Mouse (Mus musculus) hindbrain, embryonic 14.5 days (tissue): ENCODE measurements around the gene Ankrd13d. TPM values are rescaled to one million over a fixed set of nuclear protein-coding genes. Genes with fewer than 3 reads are reported as not detected.

Source experiments
- ATAC-seq: fragments of 200-750 bp; cut with Nextera tagmentation; 2 replicates; pipeline ENCODE4 v1.8.0; 2017; ENCODE audit warnings: moderate number of reproducible peaks, mild to moderate bottlenecking, moderate TSS enrichment, moderate library complexity; ENCODE audit not compliant: low FRiP score
- DNase-seq: peaks from one replicate; pipeline ENCODE4 v3.0.0-alpha.2; 2015; ENCODE audit warnings: low spot score
- H3K27ac ChIP-seq: fragments of 300-500 bp; sonication (generic); 2 replicates; pipeline ENCODE4 v1.5.1; 2014; ENCODE audit warnings: mild to moderate bottlenecking, moderate library complexity
- H3K27me3 ChIP-seq: fragments of 300-500 bp; sonication (generic); 2 replicates; pipeline ENCODE4 v1.6.1; 2014; ENCODE audit warnings: mild to moderate bottlenecking, low read length, mixed read lengths; ENCODE audit not compliant: control insufficient read depth, insufficient read depth
- H3K36me3 ChIP-seq: fragments of 300-500 bp; sonication (generic); replicated peaks from 2 replicates; pipeline ENCODE4 v1.6.1; 2014; ENCODE audit not compliant: control insufficient read depth, insufficient read depth
- H3K4me1 ChIP-seq: fragments of 300-500 bp; sonication (generic); replicated peaks from 2 replicates; pipeline ENCODE4 v1.6.1; 2014; ENCODE audit warnings: antibody characterized with exemption, low read length, mixed read lengths; ENCODE audit not compliant: control insufficient read depth, insufficient read depth
- H3K4me2 ChIP-seq: fragments of 300-500 bp; sonication (generic); replicated peaks from 2 replicates; pipeline ENCODE4 v1.6.1; 2014; ENCODE audit warnings: mild to moderate bottlenecking, moderate library complexity
- H3K4me3 ChIP-seq: fragments of 300-500 bp; sonication (generic); replicated peaks from 2 replicates; pipeline ENCODE4 v1.5.1; 2014; ENCODE audit warnings: mild to moderate bottlenecking, low read length
- H3K9ac ChIP-seq: fragments of 300-500 bp; sonication (generic); 2 replicates; pipeline ENCODE4 v1.6.1; 2014
- H3K9me3 ChIP-seq: fragments of 300-500 bp; sonication (generic); 2 replicates; pipeline ENCODE4 v1.6.1; 2016; ENCODE audit warnings: low read length; ENCODE audit not compliant: control insufficient read depth
- WGBS: fragments of 180-500 bp; shearing (Covaris S2); extraction: QIAGEN DNeasy Blood & Tissue Kit; methylation state at CpG from one replicate; pipeline ENCODE4 v1.1.7; 2014; 5-methylcytosine and 5-hydroxymethylcytosine counted together
- polyA plus RNA-seq: library from polyadenylated mRNA; unstranded; fragments of >200 nt; fragmentation: Nextera tagmentation; extraction: Ambion mirVana; gene quantifications from 2 replicates; pipeline ENCODE4 v1.2.1, GENCODE M21; 2014

Ankrd13d gene
- polyA plus RNA-seq, 1 experiment from 2014 or later: 50.7 TPM

GRCm38 (mm10) chr19:4270972-4271371 is 12.0 kb downstream of the Ankrd13d start:
- Histone ChIP-seq H3K9me3 (peaks cover 2% of the 10 kb centered on the region; the same call in 1 of the 2 replicates), H3K36me3 (peaks cover 35% of the 10 kb centered on the region), H3K4me1 (peaks cover 3% of the 10 kb centered on the region; the same call in 1 of the 2 replicates), H3K4me3 (no peak overlapping the region), H3K4me2 (no peak overlapping the region), H3K27me3 (peaks cover 28% of the 10 kb centered on the region), H3K27ac (no peak overlapping the region), H3K9ac (no peak overlapping the region)
- DNase-seq (no peak), ATAC-seq (no peak)
- WGBS: 94% methylated on average over 11 of the region's 11 CpGs

GRCm38 (mm10) chr19:4270187-4270586 is 12.8 kb downstream of the Ankrd13d start:
- Histone ChIP-seq H3K4me3 (no peak overlapping the region), H3K9me3 (no peaks in the 10 kb centered on the region), H3K4me1 (peaks cover 3% of the 10 kb centered on the region; the same call in 1 of the 2 replicates), H3K36me3 (peaks cover 35% of the 10 kb centered on the region), H3K27ac (no peak overlapping the region), H3K9ac (no peak overlapping the region), H3K4me2 (no peak overlapping the region), H3K27me3 (peaks cover 28% of the 10 kb centered on the region)
- WGBS: 70% methylated on average over 6 of the region's 6 CpGs
- ATAC-seq: no peak
- no peak for DNase-seq

DNA sequence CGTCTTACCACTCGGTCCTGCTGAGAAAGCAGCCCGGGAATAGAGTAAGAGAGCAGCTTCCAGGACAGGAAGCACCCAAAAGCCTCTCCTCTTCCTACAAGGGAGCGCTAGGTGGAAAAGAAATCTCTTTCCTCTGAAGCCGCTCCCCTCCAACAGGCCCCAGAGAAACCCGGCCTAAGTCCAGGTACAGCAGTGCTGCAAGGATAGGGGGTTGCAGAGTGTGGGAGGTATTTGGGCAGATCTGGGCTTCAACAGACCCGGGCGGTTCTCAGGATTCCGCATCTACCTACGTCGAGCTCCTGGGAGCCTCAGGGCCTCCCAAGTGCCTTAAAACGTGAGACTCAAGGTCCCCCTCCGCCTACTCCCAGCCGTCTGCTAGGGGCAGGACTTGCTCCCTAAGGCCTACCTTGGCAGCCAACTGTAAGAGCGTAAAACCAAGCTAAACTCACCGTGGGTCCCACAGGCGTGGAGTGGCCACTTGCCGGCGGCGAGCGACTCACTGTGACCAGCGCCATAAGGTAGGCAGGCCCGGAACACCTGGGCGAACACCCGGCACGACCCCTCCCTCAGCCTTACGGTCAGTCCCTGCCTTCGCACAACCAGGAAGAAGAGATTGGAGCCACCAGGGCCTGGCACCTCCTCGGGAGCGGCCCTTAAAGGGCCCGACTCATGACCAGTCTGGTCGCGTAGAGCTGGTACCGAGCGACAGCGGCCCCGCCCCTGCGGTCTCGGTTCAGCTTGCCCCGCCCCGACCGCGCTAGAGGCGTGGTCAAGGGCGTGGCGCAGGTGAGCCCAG is 14.2 kb downstream of the Ankrd13d start, which contains the start of gene Ssh3:
Gene Ssh3, minus strand, starts transcription at position 615 of the 796 bp plus-strand sequence.
- no peak within 1 kb of the TSS for H3K27ac ChIP-seq
- no peak for DNase-seq
- H3K36me3 ChIP-seq: peaks cover 35% of the 10 kb centered on the region
- H3K4me2 ChIP-seq: peak within 1 kb of the TSS; percentile 48
- H3K4me1 ChIP-seq: peaks cover 3% of the 10 kb centered on the region; the same call in 1 of the 2 replicates
- H3K9me3 ChIP-seq: no peaks in the 10 kb centered on the region
- ATAC-seq: no peak
- 7% methylated on average over 46 of the region's 46 CpGs for WGBS
- H3K9ac ChIP-seq: peak within 1 kb of the TSS; percentile 46; the same call in 1 of the 2 replicates
- peak within 1 kb of the TSS; percentile 29 for H3K4me3 ChIP-seq
- H3K27me3 ChIP-seq: peaks cover 28% of the 10 kb centered on the region

GRCm38 (mm10) chr19:4265956-4266355 is 17.0 kb downstream of the Ankrd13d start:
- Histone ChIP-seq H3K4me1 (peaks cover 3% of the 10 kb centered on the region; the same call in 1 of the 2 replicates), H3K9me3 (no peaks in the 10 kb centered on the region), H3K27me3 (peaks cover 28% of the 10 kb centered on the region), H3K27ac (no peak overlapping the region), H3K9ac (no peak overlapping the region), H3K4me2 (no peak overlapping the region), H3K36me3 (peaks cover 14% of the 10 kb centered on the region), H3K4me3 (no peak overlapping the region)
- DNase-seq (no peak), ATAC-seq (no peak)
- WGBS: 67% methylated on average over 4 of the region's 4 CpGs

GRCm38 (mm10) chr19:4264171-4264780 is 18.7 kb downstream of the Ankrd13d start:
- no peaks in the 10 kb centered on the region for H3K36me3 ChIP-seq
- WGBS: 96% methylated on average over 6 of the region's 6 CpGs
- peaks cover 3% of the 10 kb centered on the region; the same call in 1 of the 2 replicates for H3K4me1 ChIP-seq
- no peak overlapping the region for H3K27ac ChIP-seq
- H3K4me2 ChIP-seq: no peak overlapping the region
- DNase-seq (no peak), ATAC-seq (no peak)
- H3K4me3 ChIP-seq: no peak overlapping the region
- no peak overlapping the region for H3K9ac ChIP-seq
- H3K9me3 ChIP-seq: no peaks in the 10 kb centered on the region
- H3K27me3 ChIP-seq: peaks cover 21% of the 10 kb centered on the region

- Histone ChIP-seq H3K4me2 (no peak overlapping the region), H3K4me3 (no peak overlapping the region), H3K9ac (no peak overlapping the region), H3K4me1 (no peaks in the 10 kb centered on the region), H3K36me3 (no peaks in the 10 kb centered on the region), H3K9me3 (no peaks in the 10 kb centered on the region), H3K27me3 (peaks cover 16% of the 10 kb centered on the region), H3K27ac (no peak overlapping the region)
- WGBS: 74% methylated on average over 14 of the region's 14 CpGs
- no peak for DNase-seq
- ATAC-seq: no peak
Observed at GRCm38 (mm10) chr19:4263702-4264101, 19.2 kb downstream of the Ankrd13d start.

- H3K9me3 ChIP-seq: no peaks in the 10 kb centered on the region
- 0 out of 2 replicates have a peak, but pooled peaks cover 3% of the 10 kb centered on the region for H3K4me1 ChIP-seq
- H3K4me2 ChIP-seq: no peak overlapping the region
- WGBS: 80% methylated on average over 6 of the region's 6 CpGs
- no peaks in the 10 kb centered on the region for H3K36me3 ChIP-seq
- DNase-seq (no peak), ATAC-seq (no peak)
- H3K27ac ChIP-seq: no peak overlapping the region
- H3K4me3 ChIP-seq: no peak overlapping the region
- peaks cover 7% of the 10 kb centered on the region for H3K27me3 ChIP-seq
- no peak overlapping the region for H3K9ac ChIP-seq
Observed at GRCm38 (mm10) chr19:4262756-4263155, 20.2 kb downstream of the Ankrd13d start.

GRCm38 (mm10) chr19:4261038-4261698 is 21.8 kb downstream of the Ankrd13d start:
- 57% methylated on average over 8 of the region's 8 CpGs for WGBS
- DNase-seq: no peak
- H3K9me3 ChIP-seq: no peaks in the 10 kb centered on the region
- H3K36me3 ChIP-seq: no peaks in the 10 kb centered on the region
- no peak overlapping the region for H3K4me2 ChIP-seq
- no peak for ATAC-seq
- no peaks in the 10 kb centered on the region for H3K27me3 ChIP-seq
- no peak overlapping the region for H3K4me3 ChIP-seq
- H3K9ac ChIP-seq: no peak overlapping the region
- H3K4me1 ChIP-seq: 0 out of 2 replicates have a peak, but pooled peaks cover 4% of the 10 kb centered on the region
- no peak overlapping the region for H3K27ac ChIP-seq

DNA sequence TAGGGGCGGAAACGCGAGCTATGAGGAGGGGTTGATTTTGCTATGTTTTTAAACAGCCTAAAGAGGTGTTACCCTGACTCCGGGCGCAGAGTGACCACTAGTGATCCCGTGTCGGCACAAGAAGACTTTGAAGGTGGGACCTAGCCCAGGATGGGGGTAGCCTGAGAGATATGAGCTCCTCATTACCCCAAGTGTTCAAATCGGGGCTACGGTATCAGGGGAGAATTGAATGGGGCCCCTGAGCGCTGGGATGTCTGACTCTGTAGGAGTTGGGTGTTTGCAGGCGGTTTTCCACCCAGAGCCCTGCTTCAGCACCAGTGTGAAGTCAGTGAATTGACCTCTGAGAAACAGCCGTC is 25.1 kb downstream of the Ankrd13d start:
- DNase-seq (no peak), ATAC-seq (no peak; the same call in 1 of the 2 replicates)
- H3K9me3 ChIP-seq: no peaks in the 10 kb centered on the region
- H3K27me3 ChIP-seq: no peaks in the 10 kb centered on the region
- peak overlapping the region; percentile 60 for H3K9ac ChIP-seq
- H3K4me3 ChIP-seq: peak overlapping the region; percentile 59
- H3K27ac ChIP-seq: no peak overlapping the region
- peak overlapping the region; percentile 85 for H3K4me2 ChIP-seq
- H3K4me1 ChIP-seq: 0 out of 2 replicates have a peak, but pooled peaks cover 4% of the 10 kb centered on the region
- no peaks in the 10 kb centered on the region for H3K36me3 ChIP-seq
- WGBS: 16% methylated on average over 12 of the region's 12 CpGs
